Mouse (Mus musculus): ENCODE data around the gene Anapc5. TPM values are rescaled to one million over a fixed set of nuclear protein-coding genes. Genes with fewer than 3 reads are reported as not detected.

Anapc5 gene
- total and polyA plus RNA-seq, 2 experiments from 2014 or later: 445 to 533 TPM

DNA sequence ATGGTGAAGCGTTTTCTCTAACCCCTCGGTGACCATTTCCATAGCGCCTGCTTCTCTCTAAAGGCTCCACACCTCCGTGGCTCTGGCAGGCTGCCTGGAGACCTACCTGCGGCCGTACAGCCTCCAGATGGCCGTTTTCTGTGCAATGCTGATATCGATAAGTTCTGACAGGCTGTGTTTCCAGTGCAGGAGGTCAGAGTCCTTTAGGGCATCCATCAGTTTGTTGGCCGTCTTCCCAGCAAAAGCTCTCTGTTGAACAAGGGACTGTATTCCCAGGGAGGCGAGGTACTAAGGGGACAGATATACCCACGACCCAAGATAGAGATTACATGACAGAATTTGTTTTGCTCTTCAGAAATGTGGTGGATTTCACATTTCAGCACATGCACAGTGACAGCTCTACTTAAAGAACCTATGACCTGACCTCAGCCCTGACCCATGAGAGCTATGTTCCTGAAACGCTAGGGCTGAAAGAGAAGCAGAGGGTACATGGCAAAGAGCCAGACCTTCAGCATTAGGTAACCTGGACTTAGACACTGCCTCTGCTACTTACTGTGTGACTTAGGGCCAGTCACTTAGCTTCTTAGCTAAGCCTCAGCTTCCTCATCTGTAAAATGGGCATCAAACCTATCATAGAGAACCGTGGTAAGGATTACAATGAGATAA, 20.7 kb downstream of the Anapc5 start:
- Histone ChIP-seq H3K4me2 (ENCODE audit: low read depth) (no peak overlapping the region), H3K9ac (no peak overlapping the region), H3K4me3 (ENCODE audit: low read depth, low read length) (no peak overlapping the region), H3K27me3 (ENCODE audit: insufficient read depth, low read length) (no peaks in the 10 kb centered on the region), H3K27ac (ENCODE audit: low read depth, low read length) (no peak overlapping the region), H3K36me3 (ENCODE audit: insufficient read depth) (peaks cover 91% of the 10 kb centered on the region), H3K4me1 (ENCODE audit: insufficient read depth) (peaks cover 8% of the 10 kb centered on the region), H3K9me3 (ENCODE audit: low read length) (no peaks in the 10 kb centered on the region)
- 70% methylated on average over 13 of the region's 13 CpGs for WGBS
- ATAC-seq (no peak), DNase-seq (no peak)
- TF ChIP-seq CTCF (IDR thresholded peaks at IDR 0.05; ENCODE audit: low read depth): no peak

DNA sequence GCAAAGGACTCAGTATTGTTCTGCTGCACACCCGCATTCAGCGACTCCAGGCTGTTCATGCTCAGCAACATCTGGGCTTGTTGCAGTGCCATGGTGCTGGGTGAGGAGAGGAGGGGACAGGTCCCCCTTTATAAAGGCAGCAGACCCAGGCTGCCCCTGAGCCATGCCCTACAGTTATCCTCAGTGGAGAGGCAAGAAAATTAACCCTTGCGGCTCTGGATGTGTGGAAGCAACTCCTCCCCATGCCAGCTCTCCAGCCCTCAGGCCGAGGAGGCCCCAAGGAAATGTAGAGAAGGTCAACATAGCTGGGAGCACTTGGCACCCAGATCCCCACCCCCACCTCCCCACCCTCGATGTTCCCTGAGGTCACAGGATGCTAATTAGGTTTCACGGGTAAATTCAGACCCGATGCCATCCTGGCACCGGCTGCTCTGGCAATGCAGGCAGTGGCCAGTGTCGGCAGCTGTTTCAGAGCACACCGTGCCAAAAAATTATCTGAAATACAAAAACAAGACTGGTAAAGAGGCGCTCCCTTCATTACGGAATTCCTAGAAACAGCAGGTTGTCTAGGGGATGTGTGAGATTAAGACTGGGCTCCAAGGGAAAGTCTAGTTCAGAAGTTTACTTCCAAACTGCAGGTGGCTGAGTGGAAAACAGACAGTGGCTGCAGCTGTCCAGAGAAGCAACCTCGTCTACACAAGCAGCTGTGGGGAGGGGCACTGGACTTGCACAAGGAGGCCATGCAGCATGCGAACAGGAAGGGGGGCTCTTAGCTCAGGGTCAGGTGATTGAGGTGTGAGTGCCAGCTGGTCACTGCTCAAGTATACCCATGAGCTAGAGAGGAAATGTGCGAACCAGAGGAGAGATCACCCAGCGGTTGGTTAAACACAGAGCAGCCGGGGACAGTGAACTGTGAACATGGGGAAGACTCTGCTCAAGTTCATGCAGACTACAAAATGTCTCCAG, 21.5 kb downstream of the Anapc5 start:
- DNase-seq (peak; percentile 29), ATAC-seq (peak; percentile 52)
- H3K4me2 ChIP-seq (ENCODE audit: low read depth): no peak overlapping the region; the same call in 1 of the 2 replicates
- H3K9me3 ChIP-seq (ENCODE audit: low read length): no peaks in the 10 kb centered on the region
- peak overlapping the region; percentile 62 for H3K27ac ChIP-seq (ENCODE audit: low read depth, low read length)
- H3K4me3 ChIP-seq (ENCODE audit: low read depth, low read length): no peak overlapping the region
- H3K36me3 ChIP-seq (ENCODE audit: insufficient read depth): peaks cover 84% of the 10 kb centered on the region
- H3K9ac ChIP-seq: no peak overlapping the region
- 48% methylated on average over 17 of the region's 17 CpGs for WGBS
- TF ChIP-seq CTCF (IDR thresholded peaks at IDR 0.05; ENCODE audit: low read depth): no peak
- H3K27me3 ChIP-seq (ENCODE audit: insufficient read depth, low read length): no peaks in the 10 kb centered on the region
- peaks cover 8% of the 10 kb centered on the region for H3K4me1 ChIP-seq (ENCODE audit: insufficient read depth)

DNA sequence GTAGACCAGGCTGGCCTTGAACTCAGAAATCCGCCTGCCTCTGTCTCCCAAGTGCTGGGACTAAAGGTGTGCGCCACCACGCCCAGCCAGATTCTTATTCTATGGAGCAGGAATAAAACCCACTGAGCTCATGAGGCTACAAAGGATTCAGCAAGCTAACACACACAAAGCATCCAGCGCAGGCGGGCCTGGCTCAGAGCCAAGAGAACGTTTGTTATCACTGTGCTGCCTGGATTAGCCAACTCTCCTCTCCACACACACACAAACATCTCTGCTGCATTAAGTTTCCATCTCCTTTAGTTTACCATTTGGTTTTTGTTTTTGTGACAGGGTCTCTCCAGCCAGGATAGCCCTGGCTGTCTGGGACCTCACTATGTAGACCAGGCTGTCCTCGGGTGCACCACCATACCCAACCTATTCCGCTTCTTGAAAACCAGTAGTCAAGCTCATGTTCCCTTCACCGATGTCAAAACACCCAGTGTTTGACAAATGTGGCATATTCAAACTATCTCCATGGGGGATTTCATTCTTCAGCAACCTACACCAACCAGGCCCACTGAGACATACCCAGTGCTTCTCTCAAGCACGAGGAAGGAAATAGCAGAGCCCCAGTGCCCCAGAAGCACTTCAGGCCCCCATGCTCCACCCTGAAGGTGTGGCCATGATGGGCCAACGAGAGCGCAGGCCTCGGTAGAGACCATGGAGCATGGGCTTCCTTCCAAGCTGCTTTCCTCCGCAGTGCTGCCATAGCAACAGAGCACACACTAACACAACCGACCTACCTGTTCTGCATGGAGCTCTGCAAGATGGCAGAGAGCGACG, 22.4 kb downstream of the Anapc5 start:
- Histone ChIP-seq H3K4me2 (ENCODE audit: low read depth) (no peak overlapping the region; the same call in 1 of the 2 replicates), H3K9ac (no peak overlapping the region), H3K27me3 (ENCODE audit: insufficient read depth, low read length) (no peaks in the 10 kb centered on the region), H3K27ac (ENCODE audit: low read depth, low read length) (peak overlapping the region; percentile 62; the same call in 1 of the 2 replicates), H3K4me1 (ENCODE audit: insufficient read depth) (peaks cover 8% of the 10 kb centered on the region), H3K4me3 (ENCODE audit: low read depth, low read length) (no peak overlapping the region), H3K36me3 (ENCODE audit: insufficient read depth) (peaks cover 82% of the 10 kb centered on the region), H3K9me3 (ENCODE audit: low read length) (no peaks in the 10 kb centered on the region)
- TF ChIP-seq CTCF (IDR thresholded peaks at IDR 0.05; ENCODE audit: low read depth): no peak
- 30% methylated on average over 17 of the region's 17 CpGs for WGBS
- ATAC-seq (peak; percentile 93), DNase-seq (peak; percentile 81)

DNA sequence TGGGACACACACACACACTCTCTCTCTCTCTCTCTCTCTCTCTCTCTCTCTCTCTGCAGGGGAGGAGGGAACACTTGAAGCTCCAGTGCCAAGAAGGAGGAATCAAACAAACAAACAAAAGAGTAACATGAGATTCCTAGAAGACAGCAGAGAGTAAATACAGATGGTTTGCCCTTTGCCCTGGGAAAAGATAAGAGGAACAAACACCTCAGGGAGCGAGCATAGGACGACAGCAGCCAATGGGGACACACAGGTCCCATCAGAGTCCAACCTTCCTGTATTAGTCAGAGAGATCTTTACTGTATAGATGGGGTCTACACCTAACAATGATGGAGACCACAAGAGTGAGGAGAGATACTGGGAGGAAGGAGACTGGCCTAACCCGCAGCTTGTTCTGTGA, 23.3 kb downstream of the Anapc5 start:
- Histone ChIP-seq H3K4me1 (ENCODE audit: insufficient read depth) (peaks cover 8% of the 10 kb centered on the region), H3K27me3 (ENCODE audit: insufficient read depth, low read length) (no peaks in the 10 kb centered on the region), H3K27ac (ENCODE audit: low read depth, low read length) (no peak overlapping the region), H3K9me3 (ENCODE audit: low read length) (no peaks in the 10 kb centered on the region), H3K9ac (no peak overlapping the region), H3K4me3 (ENCODE audit: low read depth, low read length) (no peak overlapping the region), H3K36me3 (ENCODE audit: insufficient read depth) (peaks cover 81% of the 10 kb centered on the region), H3K4me2 (ENCODE audit: low read depth) (no peak overlapping the region)
- ATAC-seq: no peak
- no peak for DNase-seq
- WGBS: 92% methylated on average over 3 of the region's 3 CpGs
- no peak for TF ChIP-seq CTCF (IDR thresholded peaks at IDR 0.05; ENCODE audit: low read depth)

DNA sequence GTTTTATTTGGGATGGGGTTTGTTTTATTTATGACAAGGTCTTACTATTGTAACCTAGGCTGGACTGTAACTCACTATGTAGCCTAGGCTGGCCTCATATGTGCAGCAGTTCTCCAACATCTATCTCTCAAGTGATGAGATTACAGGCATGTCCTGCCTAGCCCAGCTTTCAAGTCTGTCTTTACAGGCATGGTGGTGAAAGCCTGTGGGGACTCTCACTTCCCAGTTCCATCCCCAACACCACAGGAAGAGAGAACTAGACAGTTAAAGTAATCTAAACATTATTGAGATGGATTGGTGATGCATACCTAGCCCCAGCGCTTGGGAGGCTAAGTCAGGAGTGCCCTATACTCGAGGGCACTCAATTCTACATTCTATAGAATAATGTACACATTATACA, 32.4 kb downstream of the Anapc5 start:
- H3K36me3 ChIP-seq (ENCODE audit: insufficient read depth): peaks cover 37% of the 10 kb centered on the region
- H3K27me3 ChIP-seq (ENCODE audit: insufficient read depth, low read length): no peaks in the 10 kb centered on the region
- H3K27ac ChIP-seq (ENCODE audit: low read depth, low read length): no peak overlapping the region
- no peaks in the 10 kb centered on the region for H3K9me3 ChIP-seq (ENCODE audit: low read length)
- no peak for TF ChIP-seq CTCF (IDR thresholded peaks at IDR 0.05; ENCODE audit: low read depth)
- 90% methylated on average over 2 of the region's 2 CpGs for WGBS
- H3K4me3 ChIP-seq (ENCODE audit: low read depth, low read length): no peak overlapping the region
- no peak overlapping the region for H3K4me2 ChIP-seq (ENCODE audit: low read depth)
- H3K4me1 ChIP-seq (ENCODE audit: insufficient read depth): 0 out of 2 replicates have a peak, but pooled peaks cover 5% of the 10 kb centered on the region
- no peak overlapping the region for H3K9ac ChIP-seq
- ATAC-seq (no peak), DNase-seq (no peak)

DNA sequence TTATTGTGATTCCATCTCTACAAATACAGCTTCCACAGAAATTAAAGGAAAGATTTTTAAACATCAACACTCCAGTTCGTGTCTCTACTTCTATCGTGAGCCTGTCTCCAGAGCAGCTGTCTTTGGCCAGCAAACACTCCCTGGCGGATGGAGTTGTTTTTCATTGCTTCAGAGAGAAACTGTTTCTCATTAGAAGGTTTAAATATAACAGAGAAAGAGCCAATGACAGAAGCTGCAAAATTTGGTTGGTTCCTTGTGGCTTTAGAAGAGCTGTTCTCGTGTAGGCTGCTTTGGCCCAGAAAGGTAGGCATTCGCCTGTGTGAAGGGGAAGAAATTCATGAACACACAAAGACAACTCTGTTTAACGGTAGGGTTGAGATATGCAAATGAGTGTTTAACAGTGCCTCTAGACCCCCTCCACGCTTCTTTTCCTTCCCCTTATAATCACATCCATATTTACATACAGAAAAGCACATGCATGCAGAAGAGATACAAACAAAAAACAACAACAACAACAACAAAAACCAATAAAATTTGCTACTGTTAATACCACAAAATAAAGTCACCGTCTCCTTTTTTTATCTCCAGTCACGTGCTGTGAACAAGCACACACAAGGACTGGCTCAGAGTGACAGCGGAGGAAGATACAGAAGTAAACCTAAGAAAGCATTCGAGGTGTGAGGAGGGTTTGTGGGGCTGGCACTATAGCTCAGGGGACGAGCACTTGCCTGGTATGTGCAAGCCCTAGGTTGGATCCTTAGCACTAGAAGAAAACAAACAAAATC, 34.9 kb downstream of the Anapc5 start:
- WGBS: 47% methylated on average over 12 of the region's 12 CpGs
- ATAC-seq (peak; percentile 73), DNase-seq (peak; percentile 68)
- H3K9me3 ChIP-seq (ENCODE audit: low read length): no peaks in the 10 kb centered on the region
- no peak overlapping the region for H3K4me3 ChIP-seq (ENCODE audit: low read depth, low read length)
- H3K9ac ChIP-seq: no peak overlapping the region
- 0 out of 2 replicates have a peak, but pooled peaks cover 7% of the 10 kb centered on the region for H3K4me1 ChIP-seq (ENCODE audit: insufficient read depth)
- peaks cover 21% of the 10 kb centered on the region for H3K36me3 ChIP-seq (ENCODE audit: insufficient read depth)
- no peak for TF ChIP-seq CTCF (IDR thresholded peaks at IDR 0.05; ENCODE audit: low read depth)
- H3K4me2 ChIP-seq (ENCODE audit: low read depth): no peak overlapping the region
- no peaks in the 10 kb centered on the region for H3K27me3 ChIP-seq (ENCODE audit: insufficient read depth, low read length)
- peak overlapping the region; percentile 51 for H3K27ac ChIP-seq (ENCODE audit: low read depth, low read length)
